Mouse (Mus musculus) erythroblast, embryonic 14.5 days (primary cell): ENCODE measurements around the gene Zfand3. TPM values are rescaled to one million over a fixed set of nuclear protein-coding genes. Genes with fewer than 3 reads are reported as not detected.

ENCODE experiments used
- H3K27me3 ChIP-seq: 2 replicates; pipeline ENCODE4 v1.6.1; 2012; ENCODE audit warnings: inconsistent platforms; ENCODE audit not compliant: control insufficient read depth
- H3K36me3 ChIP-seq: 2 replicates; pipeline ENCODE4 v1.6.1; 2012; ENCODE audit warnings: mild to moderate bottlenecking, inconsistent platforms; ENCODE audit not compliant: control insufficient read depth
- H3K4me1 ChIP-seq: 2 replicates; pipeline ENCODE4 v1.6.1; 2012; ENCODE audit warnings: inconsistent platforms; ENCODE audit not compliant: control insufficient read depth
- H3K4me3 ChIP-seq: replicated peaks from 2 replicates; pipeline ENCODE3; 2012; ENCODE audit warnings: moderate library complexity, mild to moderate bottlenecking, inconsistent platforms
- H3K9me3 ChIP-seq: 2 replicates; pipeline ENCODE4 v1.6.1; 2012; ENCODE audit warnings: low read length, inconsistent platforms, mixed read lengths; ENCODE audit not compliant: control insufficient read depth
- GATA1 ChIP-seq: IDR thresholded peaks from 2 replicates; pipeline ENCODE4 v1.6.1; 2012; ENCODE audit warnings: low read length, inconsistent platforms, mixed read lengths
- TAL1 ChIP-seq: IDR thresholded peaks from 3 replicates; pipeline ENCODE4 v1.6.1; 2012; ENCODE audit warnings: low read length, inconsistent platforms, mixed read lengths
- polyA plus RNA-seq: library from polyadenylated mRNA; stranded (reverse); fragments of >175 nt; gene quantifications from 2 replicates; pipeline ENCODE4 v1.2.3, GENCODE M21; 2012

Zfand3 gene
- polyA plus RNA-seq, 1 experiment, result 9.6 TPM

DNA sequence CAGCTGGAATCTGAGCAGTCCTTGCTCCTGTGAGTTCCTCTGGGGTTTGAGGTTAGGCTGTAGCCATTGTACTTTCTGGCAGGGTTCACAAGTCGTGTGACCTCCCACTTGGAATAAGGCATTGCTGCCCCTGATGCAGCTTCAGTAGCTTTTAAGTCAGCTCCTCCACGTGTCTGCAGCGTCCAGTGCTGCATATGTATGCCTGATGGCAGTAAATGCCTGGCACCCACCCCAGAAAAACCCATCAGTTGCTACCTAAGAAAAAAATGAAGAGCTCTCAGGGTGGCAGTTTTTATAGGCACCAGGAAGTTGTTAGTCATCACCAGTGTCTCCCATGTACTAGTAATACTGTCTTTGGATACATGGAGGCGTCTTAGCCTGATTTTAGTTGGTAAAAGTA lies 79.5 kb downstream of the Zfand3 start:
- TF ChIP-seq TAL1, result no peak
- TF ChIP-seq GATA1, result no peak
- Histone ChIP-seq H3K36me3 (peaks cover 3% of the 10 kb centered on the region), H3K27me3 (no peaks in the 10 kb centered on the region), H3K9me3 (no peaks in the 10 kb centered on the region), H3K4me3 (no peak overlapping the region), H3K4me1 (peaks cover 21% of the 10 kb centered on the region)

DNA sequence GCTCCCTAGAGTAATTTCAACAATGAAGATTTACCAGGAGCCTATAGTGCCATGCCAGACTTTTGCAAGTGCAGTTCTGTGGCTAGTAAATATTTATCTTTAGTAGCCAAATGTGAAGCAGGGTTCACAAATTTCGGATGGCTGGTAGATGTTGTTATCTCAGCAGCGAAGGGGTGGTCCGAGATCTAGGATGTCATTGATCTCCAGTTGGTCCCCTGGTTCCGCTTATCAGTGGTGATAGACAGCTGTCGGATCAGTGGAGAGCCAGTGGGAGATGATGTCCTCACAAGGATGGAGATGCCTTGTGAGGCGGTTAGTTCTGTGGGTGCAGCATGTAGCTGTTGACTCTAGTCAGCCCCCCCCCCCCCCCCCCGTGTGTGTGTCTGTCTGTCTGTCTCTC lies 82.2 kb downstream of the Zfand3 start:
- no peak for TF ChIP-seq TAL1
- TF ChIP-seq GATA1, result no peak
- H3K27me3 ChIP-seq, result no peaks in the 10 kb centered on the region
- no peak overlapping the region for H3K4me3 ChIP-seq
- H3K36me3 ChIP-seq, result peaks cover 3% of the 10 kb centered on the region
- H3K4me1 ChIP-seq, result peaks cover 43% of the 10 kb centered on the region
- no peaks in the 10 kb centered on the region for H3K9me3 ChIP-seq

DNA sequence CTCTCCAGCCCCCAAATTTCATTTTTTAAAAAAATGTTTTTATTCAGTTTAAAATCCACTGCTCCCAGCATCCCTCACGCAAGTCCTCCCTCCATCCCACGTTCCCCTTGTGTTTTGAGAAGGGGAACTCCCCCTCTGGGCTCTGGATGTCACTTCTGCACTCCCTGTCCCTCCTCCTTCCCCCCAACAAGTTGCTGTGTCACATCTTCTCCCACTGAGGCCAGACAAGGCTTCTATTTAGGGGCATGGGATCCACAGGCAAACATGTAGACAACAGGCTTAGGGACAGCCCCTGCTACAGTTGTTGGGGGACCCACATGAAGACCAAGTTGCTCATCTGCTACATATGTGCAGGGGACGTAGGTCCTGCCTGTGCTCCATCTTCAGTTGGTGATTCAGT lies 83.9 kb downstream of the Zfand3 start:
- Histone ChIP-seq H3K4me3 (no peak overlapping the region), H3K4me1 (peaks cover 39% of the 10 kb centered on the region), H3K36me3 (no peaks in the 10 kb centered on the region; the same call in none of the 2 replicates), H3K27me3 (no peaks in the 10 kb centered on the region), H3K9me3 (no peaks in the 10 kb centered on the region)
- TF ChIP-seq GATA1 (no peak), TAL1 (no peak)

DNA sequence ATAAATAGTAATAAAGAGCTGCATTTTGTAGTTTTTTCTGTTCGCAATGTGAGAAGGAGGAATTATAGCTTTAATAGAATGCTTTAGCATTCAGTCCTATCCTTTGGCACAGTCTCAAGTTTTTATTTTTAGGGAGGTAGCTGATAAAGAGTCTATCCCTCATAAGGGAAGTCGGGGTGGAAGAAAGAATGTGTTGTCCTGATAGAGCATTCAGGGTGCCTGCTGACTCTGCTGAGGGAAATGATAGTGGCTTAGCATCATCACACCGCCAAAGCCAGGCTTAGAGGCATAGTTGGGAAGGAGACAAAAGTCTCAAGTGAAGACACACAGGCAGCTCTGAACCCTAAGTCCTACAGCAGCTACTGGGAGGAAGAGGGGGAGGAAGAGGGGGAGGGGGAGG lies 85.9 kb downstream of the Zfand3 start:
- Histone ChIP-seq H3K4me1 (peaks cover 35% of the 10 kb centered on the region), H3K4me3 (no peak overlapping the region)
- TF ChIP-seq GATA1 (no peak), TAL1 (no peak)

DNA sequence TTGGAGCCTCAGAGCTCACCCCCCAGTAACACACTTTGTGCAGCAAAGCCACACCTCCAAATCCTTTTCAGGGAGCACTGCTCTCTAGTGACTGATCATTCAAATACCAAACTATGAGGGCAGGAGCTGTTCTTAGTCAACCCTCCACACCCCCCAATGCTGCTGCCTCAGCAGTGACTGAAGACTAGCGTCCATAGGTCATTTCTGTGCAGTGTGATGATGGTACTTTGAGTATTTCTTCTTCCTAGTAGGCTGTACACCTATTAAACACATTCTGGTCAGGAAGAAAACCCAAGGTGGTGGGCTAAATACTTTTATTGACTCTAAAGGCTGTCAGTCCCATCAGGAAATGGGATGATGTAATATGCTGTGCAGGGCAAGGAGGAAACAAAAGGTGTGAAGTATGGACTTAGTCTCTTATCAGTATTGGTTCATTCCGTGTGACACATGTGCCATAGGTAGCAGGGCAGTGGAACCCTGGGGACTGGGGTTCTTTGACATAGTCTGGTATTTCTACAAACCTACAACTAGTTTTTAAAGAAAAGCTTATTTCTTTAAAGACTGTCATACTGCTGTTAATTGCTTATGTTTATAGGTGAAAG lies 88.7 kb downstream of the Zfand3 start:
- peaks cover 33% of the 10 kb centered on the region for H3K4me1 ChIP-seq
- H3K36me3 ChIP-seq, result peaks cover 6% of the 10 kb centered on the region
- TF ChIP-seq GATA1, result no peak
- TF ChIP-seq TAL1, result no peak
- H3K4me3 ChIP-seq, result no peak overlapping the region
- H3K27me3 ChIP-seq, result no peaks in the 10 kb centered on the region
- H3K9me3 ChIP-seq, result no peaks in the 10 kb centered on the region

More for the DNA sequence above, 85.9 kb downstream of the Zfand3 start:
- H3K36me3 ChIP-seq, result peaks cover 1% of the 10 kb centered on the region
- H3K27me3 ChIP-seq, result no peaks in the 10 kb centered on the region
- no peaks in the 10 kb centered on the region for H3K9me3 ChIP-seq

DNA sequence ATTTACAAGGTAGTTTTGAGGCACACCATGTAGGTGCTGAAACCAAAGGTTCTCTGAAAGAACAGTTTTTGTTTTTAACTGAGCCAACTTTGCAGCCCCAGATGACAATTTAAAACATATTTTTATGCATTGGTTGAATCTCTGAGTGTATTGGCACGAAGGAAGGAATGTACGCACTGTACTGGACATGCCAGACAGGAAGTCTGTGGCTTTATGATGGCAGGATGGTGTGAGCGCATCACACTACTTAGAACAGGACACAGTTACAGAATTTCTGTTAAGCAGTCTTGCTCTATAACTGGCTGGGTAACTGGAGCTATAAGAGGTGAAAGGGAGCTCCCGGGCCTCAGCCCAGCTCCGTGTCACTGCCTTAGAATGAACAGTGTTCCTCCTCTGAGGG lies 92.6 kb downstream of the Zfand3 start:
- H3K4me3 ChIP-seq, result no peak overlapping the region
- H3K36me3 ChIP-seq, result peaks cover 6% of the 10 kb centered on the region
- H3K27me3 ChIP-seq, result no peaks in the 10 kb centered on the region
- TF ChIP-seq TAL1 (no peak), GATA1 (no peak)
- no peaks in the 10 kb centered on the region for H3K9me3 ChIP-seq
- H3K4me1 ChIP-seq, result peaks cover 6% of the 10 kb centered on the region; the same call in 1 of the 2 replicates

DNA sequence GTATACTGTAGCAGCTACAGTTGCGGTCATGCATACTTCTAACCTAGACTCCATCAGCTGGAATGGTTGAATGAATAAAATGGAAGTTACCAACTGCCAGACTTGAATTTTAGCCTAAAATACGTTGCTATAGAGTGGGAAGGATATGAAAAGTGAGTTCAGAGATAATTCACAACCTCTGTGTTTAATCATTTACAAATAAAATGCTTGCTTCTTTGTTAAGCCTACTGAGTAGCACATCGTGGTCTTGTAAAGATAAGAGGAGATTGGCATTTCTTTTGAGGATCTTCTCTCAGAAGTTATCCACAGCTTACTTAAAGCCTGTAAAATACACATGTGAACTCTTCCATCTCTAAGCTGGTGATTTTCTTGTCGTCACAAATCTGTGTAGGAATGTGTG lies 93.1 kb downstream of the Zfand3 start:
- no peaks in the 10 kb centered on the region for H3K27me3 ChIP-seq
- no peaks in the 10 kb centered on the region for H3K9me3 ChIP-seq
- H3K36me3 ChIP-seq, result peaks cover 6% of the 10 kb centered on the region
- H3K4me3 ChIP-seq, result no peak overlapping the region
- no peak for TF ChIP-seq TAL1
- no peak for TF ChIP-seq GATA1
- peaks cover 6% of the 10 kb centered on the region; the same call in 1 of the 2 replicates for H3K4me1 ChIP-seq

DNA sequence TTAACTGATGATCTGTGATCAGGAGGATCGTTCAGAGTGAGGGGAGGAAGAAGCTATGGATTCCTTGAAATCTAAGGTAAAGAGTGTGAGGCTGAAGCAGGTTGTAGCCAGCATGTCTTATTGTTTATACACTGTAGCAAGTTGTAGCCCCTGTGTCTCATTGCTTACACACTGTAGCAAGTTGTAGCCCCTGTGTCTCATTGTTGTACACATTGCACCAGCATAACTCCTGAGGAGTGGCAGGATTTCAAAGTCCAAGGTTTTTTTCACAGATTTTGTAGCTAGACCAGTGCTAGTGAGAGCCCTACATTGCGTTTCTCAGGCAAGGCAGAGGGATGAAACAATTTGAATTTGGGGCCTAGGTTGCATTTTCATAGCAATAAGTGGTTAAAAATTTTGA lies 95.1 kb downstream of the Zfand3 start:
- Histone ChIP-seq H3K4me3 (no peak overlapping the region), H3K4me1 (peaks cover 10% of the 10 kb centered on the region), H3K9me3 (no peaks in the 10 kb centered on the region), H3K27me3 (no peaks in the 10 kb centered on the region), H3K36me3 (peaks cover 6% of the 10 kb centered on the region; the same call in 1 of the 2 replicates)
- TF ChIP-seq TAL1 (no peak), GATA1 (no peak)

DNA sequence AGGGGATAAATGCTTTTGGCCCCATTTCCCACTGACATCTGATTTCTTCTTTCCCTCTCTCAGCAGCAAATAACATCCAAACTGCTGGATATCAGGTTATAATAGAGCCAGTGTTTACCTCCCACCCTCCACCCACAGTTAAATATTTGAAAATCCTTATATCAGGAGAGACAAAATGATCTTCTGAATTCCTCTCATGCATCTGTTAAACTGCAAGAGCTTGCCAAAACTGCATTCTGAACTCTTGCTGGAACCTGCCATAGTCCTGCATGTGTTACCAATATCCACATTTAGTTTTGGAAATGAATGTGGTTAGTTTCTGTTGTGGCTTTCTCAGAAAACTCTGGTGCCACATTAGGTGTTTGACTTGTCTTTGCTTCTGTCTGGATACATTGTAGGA lies 97.3 kb downstream of the Zfand3 start:
- TF ChIP-seq GATA1, result no peak
- no peak for TF ChIP-seq TAL1

DNA sequence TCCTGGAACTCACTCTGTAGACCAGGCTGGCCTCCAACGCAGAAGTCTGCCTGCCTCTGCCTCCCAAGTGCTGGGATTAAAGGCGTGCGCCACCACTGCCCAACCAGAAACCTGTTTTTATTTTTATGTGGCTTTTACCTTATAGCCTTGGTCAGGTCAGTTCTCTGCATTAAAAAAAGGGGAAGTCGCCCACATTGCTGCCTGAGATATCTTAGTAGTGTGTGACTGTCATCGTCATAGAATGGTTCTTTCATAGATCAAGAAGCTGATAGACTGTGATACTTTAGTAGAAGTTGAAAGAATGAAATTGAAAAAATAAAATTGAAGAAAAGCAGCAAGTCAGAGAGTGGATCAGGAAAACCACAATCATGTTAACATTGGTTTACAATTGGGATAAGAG lies 98.5 kb downstream of the Zfand3 start:
- H3K4me1 ChIP-seq, result peaks cover 7% of the 10 kb centered on the region
- no peak overlapping the region for H3K4me3 ChIP-seq
- no peaks in the 10 kb centered on the region for H3K27me3 ChIP-seq
- H3K9me3 ChIP-seq, result no peaks in the 10 kb centered on the region
- TF ChIP-seq TAL1 (no peak), GATA1 (no peak)
- H3K36me3 ChIP-seq, result no peaks in the 10 kb centered on the region; the same call in 1 of the 2 replicates

More for the DNA sequence above, 97.3 kb downstream of the Zfand3 start:
- Histone ChIP-seq H3K27me3 (no peaks in the 10 kb centered on the region), H3K4me3 (no peak overlapping the region), H3K36me3 (no peaks in the 10 kb centered on the region; the same call in 1 of the 2 replicates), H3K4me1 (peaks cover 10% of the 10 kb centered on the region), H3K9me3 (no peaks in the 10 kb centered on the region)
